Mouse (Mus musculus) left cerebral cortex, postnatal 36 days (tissue): ENCODE measurements at regions not wholly inside any gene's neighbourhood (a gene's known extent, or its start where the extent isn't known, plus 50 kb on each side); places are given as distances from the start of the nearest gene placed in this dataset.

ENCODE experiments used
- DNase-seq, 2 experiments: peaks; one replicate each; pipeline ENCODE4 v3.0.0; 2021 to 2022; ENCODE audit warnings: low spot score in 2 of 2, mixed read lengths in 1 of 2
- intact Hi-C: fragments of 180-260 bp; cut with DNase I; formaldehyde crosslinking; loops from one replicate; pipeline ENCODE4 v1.15.1; 2025

DNA sequence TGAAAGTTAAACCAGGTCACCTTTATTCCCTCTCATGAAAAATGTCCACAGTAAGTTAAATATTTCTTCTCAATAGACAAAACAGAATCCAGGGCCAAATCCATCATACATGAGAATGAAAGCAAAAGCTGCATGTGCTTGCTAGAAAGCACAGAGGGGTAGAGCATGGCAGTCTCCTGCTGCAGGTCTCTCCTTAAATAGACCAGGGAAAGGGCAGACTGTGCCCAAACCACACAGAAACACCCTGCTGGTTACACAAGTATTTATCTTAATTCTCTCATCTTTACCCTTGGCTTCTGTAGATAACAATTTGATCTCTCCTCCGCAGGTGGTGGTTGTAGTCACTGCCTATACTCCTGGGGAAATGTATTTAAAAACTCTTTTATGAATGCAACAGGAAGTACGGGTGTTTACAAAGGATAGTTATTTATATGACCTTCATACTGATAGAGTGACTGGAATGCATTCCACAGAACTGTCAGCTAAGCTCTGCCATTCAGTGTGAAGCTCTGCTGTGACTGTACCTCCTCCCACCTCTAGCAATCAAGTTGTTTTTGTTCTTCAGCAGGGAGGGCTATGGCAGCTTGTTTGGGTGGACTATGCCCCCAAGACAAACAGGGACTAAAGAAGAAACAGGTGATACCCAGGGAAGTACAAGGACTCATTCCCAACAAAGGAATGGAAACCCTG lies 538.4 kb upstream of the Nrsn1 start:
- intact Hi-C loops: no loop called here

DNA sequence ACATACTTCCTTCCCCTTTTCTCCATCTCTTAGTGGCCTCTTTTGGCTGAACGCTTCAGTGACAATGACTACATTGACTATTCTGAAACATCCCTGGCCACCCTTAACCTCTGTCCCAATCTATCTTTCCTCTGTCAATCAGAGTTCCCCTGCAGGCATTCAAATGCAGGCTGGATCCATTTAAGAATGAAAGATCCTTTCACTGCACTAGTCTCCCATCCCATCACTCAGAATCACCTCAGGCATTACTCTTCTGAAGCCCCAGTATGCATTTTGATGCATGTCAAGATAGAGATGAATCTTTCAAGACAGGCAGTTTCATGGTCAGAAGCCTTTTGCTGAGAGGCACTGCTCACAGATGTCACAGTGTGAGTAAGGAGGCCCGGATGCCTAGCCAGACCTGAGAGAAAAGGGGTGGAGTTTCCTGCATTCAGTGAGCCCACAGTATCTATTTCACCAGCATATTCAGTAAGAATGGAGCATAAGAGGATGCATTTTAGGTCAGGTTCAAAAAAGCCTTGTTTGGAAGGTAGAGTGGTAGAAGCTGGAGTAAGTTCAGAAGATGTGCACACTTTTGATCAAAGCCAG lies 523.0 kb upstream of the Nrsn1 start:
- intact Hi-C loops: no loop called here
- DNase-seq: no peak

More for the DNA sequence above, 538.4 kb upstream of the Nrsn1 start:
- DNase-seq: no peak

DNA sequence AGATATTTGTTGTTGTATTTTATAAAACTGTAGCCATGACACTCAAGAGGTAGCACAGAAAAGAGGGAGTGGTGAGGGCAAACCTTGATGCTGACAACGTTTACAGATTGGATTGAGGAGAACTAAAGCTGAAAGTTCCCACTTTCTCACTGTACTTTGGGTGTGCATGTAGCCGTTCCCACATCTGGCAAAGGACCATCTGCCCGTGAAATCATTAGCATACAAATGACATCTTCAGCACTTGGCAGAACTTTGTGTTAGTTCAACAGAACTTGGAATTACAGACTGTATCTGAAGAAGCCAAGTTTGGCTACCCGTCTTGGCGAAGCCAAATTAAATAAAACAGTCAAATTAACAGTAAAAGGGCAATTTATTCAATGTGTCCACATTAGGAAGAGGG lies 510.9 kb upstream of the Nrsn1 start:
- intact Hi-C loops: no loop called here
- no peak for DNase-seq

DNA sequence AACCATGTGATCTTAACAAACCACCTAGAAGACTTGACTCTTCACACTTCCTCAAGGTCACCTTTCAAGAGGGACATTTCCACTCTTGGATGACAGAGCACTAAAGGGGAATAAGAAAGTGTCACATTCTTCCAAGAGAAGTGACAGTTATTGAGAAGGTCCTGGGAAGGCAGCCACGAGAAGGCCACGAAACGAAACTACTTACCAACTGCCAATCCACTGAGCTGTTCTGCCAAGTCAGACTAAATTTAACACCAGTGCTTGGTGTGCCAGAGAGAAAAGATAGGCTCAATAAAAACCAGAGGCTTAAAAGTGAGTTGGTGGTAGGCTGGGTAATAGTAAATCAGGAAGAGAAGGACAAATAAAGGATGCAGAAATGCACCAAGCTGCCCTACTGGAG lies 507.4 kb upstream of the Nrsn1 start:
- no peak for DNase-seq
- intact Hi-C loops: no loop called here

DNA sequence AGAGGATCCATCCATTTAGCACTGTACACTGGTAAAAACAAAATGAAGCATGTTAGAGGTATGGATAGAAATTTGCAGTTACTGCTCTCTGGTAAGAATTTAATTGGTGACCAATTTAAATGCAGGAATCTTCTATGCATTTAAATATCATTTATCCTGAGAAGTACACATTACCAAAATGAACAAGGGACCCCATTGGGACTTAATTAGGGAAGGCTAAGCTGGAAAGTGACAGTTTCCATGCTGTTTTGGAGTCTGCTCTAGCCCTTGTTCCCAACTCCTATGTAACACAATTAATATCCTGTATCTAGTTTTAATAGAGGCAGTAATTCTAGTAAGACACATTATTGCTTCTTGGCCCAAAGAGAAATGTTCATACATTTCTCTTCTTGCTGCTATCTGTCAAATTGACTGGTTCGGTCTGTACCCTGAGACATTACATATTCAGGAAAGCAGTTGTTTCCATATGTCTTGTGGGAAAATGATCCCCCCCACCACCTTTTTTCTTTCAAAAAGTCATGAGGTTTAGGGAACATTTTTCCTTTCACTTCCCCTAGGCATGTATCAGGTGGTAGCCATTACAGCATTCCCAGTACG lies 504.4 kb upstream of the Nrsn1 start:
- DNase-seq: no peak

DNA sequence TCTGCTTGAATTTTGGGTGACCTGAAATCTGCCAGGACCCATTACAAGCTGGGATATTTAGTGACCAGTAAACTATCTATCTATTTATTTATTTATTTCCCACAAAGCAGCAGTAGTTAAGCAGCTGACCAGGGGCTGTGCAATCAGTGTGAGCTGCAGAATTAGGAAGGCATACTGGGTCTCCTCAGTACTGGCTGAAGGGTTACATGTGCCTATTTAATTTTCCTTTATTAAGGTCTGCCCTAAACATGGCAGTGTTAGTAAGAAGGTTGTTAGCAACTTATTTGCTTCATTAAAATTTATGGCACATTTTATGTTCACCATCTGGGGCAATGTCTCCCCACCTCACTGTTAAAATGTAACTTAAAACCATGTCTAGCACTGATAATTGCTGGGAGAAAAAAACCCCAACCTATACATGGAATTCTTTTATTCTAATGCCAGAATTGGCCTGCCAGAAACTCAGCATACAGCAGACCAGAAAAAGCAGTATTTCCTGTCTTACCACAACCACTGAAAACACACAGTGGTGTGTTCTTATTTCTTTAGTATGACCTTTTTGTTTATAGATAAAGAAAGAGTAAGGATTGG lies 484.3 kb upstream of the Nrsn1 start:
- no peak for DNase-seq
- intact Hi-C loops: no loop called here

More for the DNA sequence above, 504.4 kb upstream of the Nrsn1 start:
- intact Hi-C loops: no loop called here

DNA sequence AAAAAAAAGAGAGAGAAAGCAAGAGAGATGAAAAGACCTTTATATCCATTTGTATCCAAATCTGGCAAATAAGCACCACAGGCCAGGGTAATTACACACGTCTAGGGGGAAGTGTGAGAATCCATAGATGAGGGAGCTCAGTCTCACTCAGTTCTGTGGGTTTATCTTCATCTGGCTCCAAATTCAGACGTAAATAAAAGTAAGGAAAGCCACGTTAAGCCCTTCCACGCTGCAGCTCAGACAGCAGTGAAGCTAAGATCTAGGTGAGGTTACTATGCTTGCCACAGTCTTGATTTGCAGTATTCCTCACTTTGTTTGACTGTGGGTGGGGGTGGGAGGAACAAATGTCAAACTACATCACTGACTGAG lies 481.1 kb upstream of the Nrsn1 start:
- intact Hi-C loops: no loop called here
- DNase-seq: no peak

DNA sequence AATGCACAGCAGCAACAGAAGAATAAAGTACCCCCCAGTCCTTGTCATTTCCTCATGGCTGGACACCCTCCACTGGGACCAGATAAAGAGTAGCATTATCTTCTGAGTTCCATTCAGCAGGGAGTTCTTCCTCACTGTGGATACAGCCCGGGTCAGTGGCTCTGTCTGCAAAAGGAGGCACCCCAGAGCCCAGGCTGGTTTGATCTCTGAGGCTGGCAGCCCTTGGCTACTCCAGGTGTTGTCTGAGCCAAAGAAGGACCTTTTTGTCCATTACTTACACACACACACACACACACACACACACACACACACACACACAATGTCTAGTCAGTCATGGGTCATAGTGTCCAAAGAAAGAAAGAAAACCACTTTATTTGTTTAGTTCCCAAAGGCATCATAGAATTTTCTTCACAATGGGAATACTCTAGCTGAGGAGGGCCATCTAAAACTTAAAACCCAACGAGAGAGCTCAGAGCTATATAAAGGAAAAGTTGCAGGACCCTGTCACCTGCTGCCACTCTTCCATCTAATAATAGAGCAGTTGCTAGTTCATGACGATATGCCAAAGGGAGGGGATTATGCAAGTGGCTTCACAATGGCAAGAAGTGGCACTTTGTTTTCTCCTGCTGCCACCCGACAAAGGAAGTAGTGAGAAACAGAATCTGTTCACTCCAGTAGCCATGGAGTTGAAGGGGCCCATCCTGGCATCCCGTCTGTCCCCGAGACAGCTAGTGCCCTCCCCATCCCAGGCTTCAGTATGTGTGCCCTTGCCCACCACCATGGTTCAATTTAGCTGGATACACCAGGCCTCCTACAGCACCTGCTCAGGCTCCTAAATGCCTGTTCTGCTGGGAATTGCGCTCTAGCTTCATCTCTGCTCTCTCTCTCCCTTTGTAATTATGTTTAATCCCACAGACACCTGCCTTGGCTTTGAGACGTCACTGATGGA lies 480.4 kb upstream of the Nrsn1 start:
- DNase-seq: no peak
- intact Hi-C loops: no loop called here

DNA sequence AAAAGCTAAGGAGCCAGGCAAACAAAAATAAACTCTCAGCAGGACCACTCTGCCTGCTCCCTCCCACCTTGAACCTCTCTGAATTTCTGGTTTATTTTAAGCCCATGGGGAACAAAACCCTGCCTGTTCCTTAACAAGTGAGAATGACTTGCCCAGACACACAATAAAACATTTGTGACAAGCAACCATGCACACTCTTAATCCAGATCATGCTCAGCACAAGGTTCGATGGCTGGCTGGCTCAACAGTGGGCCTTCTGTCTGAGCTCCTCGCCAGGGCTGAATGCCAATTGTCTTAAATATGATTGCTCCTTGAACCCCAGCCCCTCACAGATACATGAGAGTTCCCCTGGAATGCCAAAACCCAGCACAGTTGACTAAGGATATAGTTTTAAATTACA lies 468.3 kb upstream of the Nrsn1 start:
- intact Hi-C loops: no loop called here
- DNase-seq: no peak

DNA sequence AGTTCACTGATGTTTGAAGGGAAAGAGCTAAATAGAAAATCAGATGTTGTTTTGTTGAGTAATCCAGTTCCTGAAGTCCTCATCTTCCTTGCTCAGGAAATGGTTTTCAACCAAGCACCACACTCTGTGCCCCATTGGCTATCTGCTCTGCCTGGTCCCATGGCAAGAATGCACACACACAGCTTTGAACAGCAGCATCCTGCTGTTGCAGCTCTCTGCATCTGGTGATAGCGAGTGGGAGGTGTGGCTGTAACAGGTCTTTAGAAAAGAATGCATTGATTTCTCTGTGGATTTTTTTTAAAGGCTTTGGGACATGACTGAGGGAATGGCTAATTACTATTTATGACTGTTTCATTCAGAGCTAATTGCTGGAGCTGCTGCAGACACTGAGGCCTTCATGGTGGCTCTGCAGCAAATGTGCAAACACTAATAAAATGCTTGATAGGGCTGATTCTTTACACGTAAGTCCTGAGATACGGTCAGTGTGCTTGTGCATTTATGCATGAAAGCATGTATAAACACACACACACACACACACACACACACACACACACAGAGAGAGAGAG lies 459.1 kb upstream of the Nrsn1 start:
- intact Hi-C loops: no loop called here
- no peak for DNase-seq

DNA sequence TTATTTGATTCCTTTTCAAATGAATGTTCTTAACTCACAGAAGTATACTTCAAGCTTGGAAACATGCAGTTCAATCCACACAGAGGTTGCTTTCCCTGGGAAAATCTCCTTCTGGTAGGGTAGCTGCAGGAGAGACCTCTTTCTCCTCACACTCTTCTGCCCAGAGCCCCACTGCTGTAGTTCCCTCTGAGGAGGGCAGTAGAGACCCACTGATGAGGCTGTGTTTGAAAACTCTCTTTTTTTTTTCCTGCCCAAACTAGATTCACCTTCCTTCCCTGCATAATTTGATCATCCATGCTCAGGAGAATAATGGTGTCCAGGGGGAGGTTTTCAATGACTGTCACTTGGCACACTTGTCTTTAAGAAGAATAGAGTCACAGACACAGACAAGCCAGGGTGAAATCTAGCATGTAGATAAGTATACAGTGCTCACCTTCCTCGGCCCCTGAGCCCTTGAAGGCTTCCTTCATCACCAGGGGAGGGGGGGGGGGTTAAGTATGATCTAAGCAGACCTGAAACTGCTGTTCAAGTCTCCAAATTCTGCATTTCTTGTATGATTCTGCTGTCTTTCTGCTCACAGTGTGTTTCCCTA lies 457.3 kb upstream of the Nrsn1 start:
- DNase-seq: no peak

DNA sequence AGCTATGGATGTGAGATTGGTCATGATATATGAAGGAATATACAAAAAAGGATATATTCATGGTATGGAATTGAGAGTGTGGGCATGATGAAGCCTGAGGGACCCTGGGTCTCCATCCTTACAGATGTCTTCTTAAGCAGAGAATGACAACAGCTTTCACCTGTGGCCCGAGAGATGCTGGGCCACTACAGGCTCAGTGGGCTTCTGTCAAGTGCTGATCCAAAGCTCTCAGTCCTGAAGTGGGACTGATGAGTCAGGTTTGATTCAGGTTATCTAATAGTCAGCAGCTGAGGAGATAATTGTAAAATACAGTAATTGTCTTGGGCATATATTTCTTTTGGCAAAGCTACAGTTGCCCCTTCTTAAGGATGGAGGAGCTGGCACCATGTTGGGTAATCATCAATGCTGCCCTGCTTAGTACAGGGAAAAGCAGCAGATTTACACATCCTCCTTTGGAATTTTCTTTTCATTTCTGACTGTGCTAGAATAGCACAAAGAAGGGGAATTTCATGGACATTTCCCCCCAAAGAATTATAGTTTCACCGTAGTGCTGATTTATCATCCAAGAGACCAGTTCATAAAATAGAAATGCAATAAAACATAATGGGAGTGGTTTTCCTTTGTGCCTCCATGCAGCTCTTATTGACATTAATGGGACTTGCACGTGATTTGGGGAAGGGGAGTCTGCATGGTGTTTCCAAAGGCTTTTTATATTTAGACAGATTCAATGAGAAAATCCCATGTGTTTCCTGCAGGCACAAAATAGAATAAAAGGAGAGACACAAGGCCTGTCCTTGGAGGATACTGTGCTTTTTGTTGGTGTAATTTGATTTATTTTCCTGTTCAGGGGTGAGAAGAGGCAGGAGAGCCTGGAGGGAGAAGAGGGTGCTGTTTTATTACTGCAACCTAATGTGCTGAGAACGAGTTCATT lies 452.6 kb upstream of the Nrsn1 start:
- intact Hi-C loops: no loop called here
- no peak for DNase-seq

More for the DNA sequence above, 457.3 kb upstream of the Nrsn1 start:
- intact Hi-C loops: no loop called here

DNA sequence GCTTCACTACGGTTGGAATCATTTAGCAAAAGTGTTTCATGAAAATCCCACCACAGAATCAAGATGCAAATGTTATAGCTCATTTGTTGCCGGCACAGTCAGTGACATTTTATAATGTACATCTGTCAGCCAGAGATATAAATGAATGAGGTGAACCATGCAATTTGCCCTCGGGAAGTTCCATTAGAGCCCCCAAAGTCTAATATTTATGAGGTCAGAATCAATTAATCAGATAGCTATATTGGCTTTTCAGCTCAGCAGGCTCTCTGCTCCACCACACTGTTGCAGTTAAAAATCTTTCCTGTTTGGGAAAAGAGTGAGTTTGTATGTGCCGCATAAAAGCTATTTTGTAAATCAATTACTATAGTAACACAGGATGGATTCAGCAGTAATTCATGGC lies 430.7 kb upstream of the Nrsn1 start:
- intact Hi-C loops: no loop called here
- DNase-seq: no peak

DNA sequence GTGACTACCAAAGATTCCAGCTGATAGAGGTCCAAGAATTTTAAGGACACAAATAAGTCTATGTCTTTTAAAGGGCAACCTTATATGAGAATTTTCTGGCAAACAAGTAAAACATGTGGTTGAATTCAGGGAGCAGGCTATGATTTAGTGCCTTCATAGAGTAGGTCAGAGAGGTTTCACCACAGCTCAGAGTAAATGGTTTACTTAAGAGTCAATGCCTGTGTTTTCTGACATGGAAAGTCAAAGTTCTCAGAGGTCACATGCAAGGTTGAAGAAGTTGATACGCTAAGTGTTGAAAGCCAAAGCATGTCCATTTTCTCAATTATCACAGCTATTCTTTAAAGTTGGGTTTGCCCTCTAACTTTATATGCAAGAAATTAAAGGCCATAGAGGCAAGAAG lies 425.7 kb upstream of the Nrsn1 start:
- no peak for DNase-seq
- intact Hi-C loops: loop anchor here (2.0 kb wide), 1 partner anchor 17 kb away; no protein-coding TSS in a partner anchor

DNA sequence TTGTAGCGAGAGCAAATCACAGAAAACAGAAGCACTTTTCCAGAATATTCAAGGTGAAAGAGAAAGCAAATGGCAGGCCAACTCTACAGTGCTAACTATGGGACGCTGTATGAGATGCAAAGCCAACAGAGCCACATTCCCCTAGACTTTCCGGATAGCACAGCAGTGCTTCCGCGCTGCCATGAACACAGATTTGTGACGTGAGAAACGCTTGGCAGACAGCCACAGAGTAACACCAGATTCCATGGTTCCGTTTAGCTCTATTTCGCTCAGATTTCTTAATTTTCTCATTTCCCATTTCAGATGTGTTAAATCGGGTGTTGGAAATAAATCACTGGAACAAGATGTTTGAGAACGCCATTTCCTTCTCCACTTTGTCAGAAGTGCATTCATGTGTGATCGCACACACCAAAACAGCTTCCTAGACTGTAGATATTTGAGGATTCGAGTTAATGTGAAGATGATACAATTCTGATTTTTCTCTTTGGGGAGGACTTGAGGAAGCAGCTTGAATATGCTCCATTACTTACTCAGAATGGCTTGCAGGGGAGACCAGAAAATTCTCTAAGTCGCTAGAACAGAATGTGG lies 424.8 kb upstream of the Nrsn1 start:
- peak; percentile 47 to 49 for DNase-seq
- intact Hi-C loops: loop anchor here (2.0 kb wide), 1 partner anchor 16 kb away; no protein-coding TSS in a partner anchor

DNA sequence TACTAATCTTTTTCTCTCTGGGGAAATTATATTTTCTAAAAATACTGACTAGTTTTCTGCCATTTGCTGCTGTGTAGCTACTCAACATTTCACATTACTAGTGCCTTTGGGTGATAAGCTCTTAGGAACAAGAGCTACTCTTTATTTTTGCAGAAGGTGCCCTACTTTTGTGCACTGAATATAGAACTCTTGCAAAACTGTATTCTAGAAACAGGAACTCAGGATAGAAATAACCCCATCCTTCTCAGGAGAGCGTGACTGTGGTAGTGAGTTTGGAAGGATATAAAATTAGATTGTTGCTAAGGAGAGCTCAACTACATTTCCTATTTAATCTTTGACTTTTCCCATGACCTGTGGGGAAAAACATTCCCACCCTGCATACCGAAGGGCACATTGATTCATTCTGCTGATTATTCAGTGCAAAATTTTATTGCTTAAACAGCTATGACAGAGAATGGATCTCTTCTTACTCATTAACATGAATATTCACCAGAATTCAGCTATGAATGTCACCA lies 408.0 kb upstream of the Nrsn1 start:
- peak; percentile 12 to 20 for DNase-seq
- intact Hi-C loops: loop anchor here (2.0 to 5.0 kb wide), 2 partner anchors 17 to 329 kb away; no protein-coding TSS in a partner anchor

DNA sequence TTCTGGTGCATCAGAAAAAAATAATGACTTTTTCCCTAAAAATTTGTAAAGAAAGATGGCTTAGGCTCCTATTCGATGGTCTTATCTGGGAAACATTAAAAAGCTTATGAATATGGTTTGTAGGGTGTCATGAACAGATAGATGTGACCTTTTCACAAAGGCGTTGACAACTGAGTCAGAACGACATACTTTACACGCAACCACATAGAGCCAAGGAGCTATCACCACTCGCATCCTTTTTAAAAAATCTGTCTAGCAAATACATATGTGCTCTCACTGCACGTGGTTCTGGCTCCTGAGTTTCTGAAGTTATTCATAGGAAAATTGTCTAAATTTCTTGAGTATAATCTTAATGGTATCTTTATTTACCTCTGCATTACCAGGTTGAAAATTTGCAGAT lies 404.9 kb upstream of the Nrsn1 start:
- DNase-seq: no peak
- intact Hi-C loops: loop anchor here (5.0 kb wide), 1 partner anchor 332 kb away; no protein-coding TSS in a partner anchor
